Mouse (Mus musculus) hindbrain, embryonic 11.5 days (tissue): ENCODE results near the gene Prcd. TPM values are rescaled to one million over a fixed set of nuclear protein-coding genes. Genes with fewer than 3 reads are reported as not detected.
A peak's percentile ranks its signal among the peaks of the same experiment; 100 is the strongest.
"Not testable (repeated sequence)": the region's sequence is repeated elsewhere in the genome, so short reads cannot be mapped to it uniquely, and the experiment has no call there.

Source experiments
- ATAC-seq: fragments of 200-750 bp; cut with Nextera tagmentation; 2 replicates; pipeline ENCODE4 v1.8.0; 2017; ENCODE audit warnings: mild to moderate bottlenecking, moderate TSS enrichment, moderate library complexity; ENCODE audit not compliant: low FRiP score
- DNase-seq: peaks from one replicate; pipeline ENCODE4 v3.0.0-alpha.2; 2015; ENCODE audit warnings: low spot score
- H3K27ac ChIP-seq: fragments of 300-500 bp; sonication (generic); 2 replicates; pipeline ENCODE4 v1.5.1; 2014; ENCODE audit warnings: mild to moderate bottlenecking, low read depth, low read length
- H3K27me3 ChIP-seq: fragments of 300-500 bp; sonication (generic); 2 replicates; pipeline ENCODE4 v1.6.1; 2014; ENCODE audit warnings: mild to moderate bottlenecking, low read length, moderate library complexity, mixed read lengths; ENCODE audit not compliant: control insufficient read depth, insufficient read depth
- H3K36me3 ChIP-seq: fragments of 300-500 bp; sonication (generic); 2 replicates; pipeline ENCODE4 v1.6.1; 2014; ENCODE audit warnings: mild to moderate bottlenecking, low read length, moderate library complexity, mixed read lengths; ENCODE audit not compliant: control insufficient read depth, insufficient read depth
- H3K4me1 ChIP-seq: fragments of 300-500 bp; sonication (generic); replicated peaks from 2 replicates; pipeline ENCODE4 v1.6.1; 2014; ENCODE audit warnings: low read length, mixed read lengths; ENCODE audit not compliant: control insufficient read depth, insufficient read depth
- H3K4me2 ChIP-seq: fragments of 300-500 bp; sonication (generic); replicated peaks from 2 replicates; pipeline ENCODE4 v1.6.1; 2014; ENCODE audit warnings: mild to moderate bottlenecking, low read depth, low read length
- H3K4me3 ChIP-seq: fragments of 300-500 bp; sonication (generic); 2 replicates; pipeline ENCODE4 v1.5.1; 2014; ENCODE audit warnings: low read depth, low read length
- H3K9ac ChIP-seq: fragments of 300-500 bp; sonication (generic); 2 replicates; pipeline ENCODE4 v1.6.1; 2014; ENCODE audit warnings: low read depth, low read length
- H3K9me3 ChIP-seq: fragments of 300-500 bp; sonication (generic); 2 replicates; pipeline ENCODE4 v1.6.1; 2016; ENCODE audit warnings: low read length; ENCODE audit not compliant: control insufficient read depth
- WGBS: fragments of 180-500 bp; shearing (Covaris S2); extraction: QIAGEN DNeasy Blood & Tissue Kit; methylation state at CpG from one replicate; pipeline ENCODE4 v1.1.7; 2014; 5-methylcytosine and 5-hydroxymethylcytosine counted together
- polyA plus RNA-seq: library from polyadenylated mRNA; unstranded; fragments of >200 nt; fragmentation: Nextera tagmentation; extraction: Ambion mirVana; gene quantifications from 2 replicates; pipeline ENCODE4 v1.2.1, GENCODE M21; 2014

The Prcd gene
- polyA plus RNA-seq, 1 experiment from 2014 or later, result 0.32 TPM

- DNase-seq (no peak), ATAC-seq (no peak; the same call in 1 of the 2 replicates)
- WGBS, result 0% methylated on average over 24 of the region's 24 CpGs
- no peaks in the 10 kb centered on the region for H3K4me1 ChIP-seq
- no peaks in the 10 kb centered on the region; the same call in 1 of the 2 replicates for H3K27me3 ChIP-seq
- H3K4me2 ChIP-seq, result peak overlapping the region; percentile 54
- H3K9me3 ChIP-seq, result no peaks in the 10 kb centered on the region
- H3K9ac ChIP-seq, result peak overlapping the region; percentile 89
- H3K27ac ChIP-seq, result peak overlapping the region; percentile 3; the same call in 1 of the 2 replicates
- peak overlapping the region; percentile 79 for H3K4me3 ChIP-seq
- peaks cover 13% of the 10 kb centered on the region for H3K36me3 ChIP-seq
Measured at GRCm38 (mm10) chr11:116671845-116672434, 18.6 kb downstream of the Prcd start.

- WGBS, result 17% methylated on average over 7 of the region's 7 CpGs
- H3K9ac ChIP-seq, result peak overlapping the region; percentile 89
- H3K36me3 ChIP-seq, result peaks cover 13% of the 10 kb centered on the region
- H3K4me3 ChIP-seq, result peak overlapping the region; percentile 79
- DNase-seq (no peak), ATAC-seq (no peak)
- no peaks in the 10 kb centered on the region for H3K4me1 ChIP-seq
- H3K9me3 ChIP-seq, result no peaks in the 10 kb centered on the region
- no peaks in the 10 kb centered on the region; the same call in 1 of the 2 replicates for H3K27me3 ChIP-seq
- H3K4me2 ChIP-seq, result peak overlapping the region; percentile 54
- H3K27ac ChIP-seq, result no peak overlapping the region
Measured at GRCm38 (mm10) chr11:116672595-116672994, 19.3 kb downstream of the Prcd start.

DNA sequence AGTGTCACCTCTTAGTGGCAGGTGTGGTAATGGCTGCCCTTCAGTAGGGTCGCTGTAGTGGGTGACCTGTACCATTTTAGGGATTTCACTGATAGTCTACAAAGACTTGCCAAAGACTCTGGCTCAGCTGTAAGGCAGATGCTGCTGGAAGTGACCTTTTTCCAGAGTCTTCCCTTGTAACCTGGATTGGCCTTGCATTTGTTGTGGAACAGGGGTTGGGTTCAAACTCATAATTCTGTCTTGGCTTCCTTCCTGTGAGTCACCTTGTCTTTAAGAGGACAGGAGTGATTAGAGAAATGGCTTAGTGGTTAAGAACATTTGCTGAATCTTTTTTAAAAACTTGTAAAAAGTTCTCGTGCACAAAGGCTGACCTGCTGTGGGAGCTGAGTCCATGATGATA, 20.1 kb downstream of the Prcd start:
- WGBS, result 94% methylated on average over 2 of the region's 2 CpGs
- Histone ChIP-seq H3K9me3 (no peaks in the 10 kb centered on the region), H3K4me2 (no peak overlapping the region), H3K4me3 (no peak overlapping the region), H3K36me3 (peaks cover 13% of the 10 kb centered on the region), H3K27me3 (no peaks in the 10 kb centered on the region), H3K4me1 (no peaks in the 10 kb centered on the region), H3K27ac (no peak overlapping the region), H3K9ac (no peak overlapping the region)
- DNase-seq (no peak), ATAC-seq (no peak)

- no peaks in the 10 kb centered on the region for H3K9me3 ChIP-seq
- H3K4me3 ChIP-seq, result no peak overlapping the region
- H3K27ac ChIP-seq, result no peak overlapping the region
- no peaks in the 10 kb centered on the region for H3K4me1 ChIP-seq
- H3K36me3 ChIP-seq, result peaks cover 17% of the 10 kb centered on the region
- DNase-seq (no peak), ATAC-seq (no peak)
- no peak overlapping the region for H3K9ac ChIP-seq
- WGBS, result 87% methylated on average over 7 of the region's 7 CpGs
- H3K4me2 ChIP-seq, result no peak overlapping the region
- no peaks in the 10 kb centered on the region for H3K27me3 ChIP-seq
Measured at GRCm38 (mm10) chr11:116674616-116675379, 21.5 kb downstream of the Prcd start.

GRCm38 (mm10) chr11:116675429-116675828, 22.1 kb downstream of the Prcd start:
- not testable (repeated sequence) for H3K4me3 ChIP-seq, H3K27ac ChIP-seq, H3K9me3 ChIP-seq, ATAC-seq, H3K4me1 ChIP-seq, H3K27me3 ChIP-seq, H3K4me2 ChIP-seq, H3K9ac ChIP-seq, DNase-seq
- WGBS, result 86% methylated on average over 6 of the region's 6 CpGs
- H3K36me3 ChIP-seq, result peaks cover 17% of the 10 kb centered on the region

DNA sequence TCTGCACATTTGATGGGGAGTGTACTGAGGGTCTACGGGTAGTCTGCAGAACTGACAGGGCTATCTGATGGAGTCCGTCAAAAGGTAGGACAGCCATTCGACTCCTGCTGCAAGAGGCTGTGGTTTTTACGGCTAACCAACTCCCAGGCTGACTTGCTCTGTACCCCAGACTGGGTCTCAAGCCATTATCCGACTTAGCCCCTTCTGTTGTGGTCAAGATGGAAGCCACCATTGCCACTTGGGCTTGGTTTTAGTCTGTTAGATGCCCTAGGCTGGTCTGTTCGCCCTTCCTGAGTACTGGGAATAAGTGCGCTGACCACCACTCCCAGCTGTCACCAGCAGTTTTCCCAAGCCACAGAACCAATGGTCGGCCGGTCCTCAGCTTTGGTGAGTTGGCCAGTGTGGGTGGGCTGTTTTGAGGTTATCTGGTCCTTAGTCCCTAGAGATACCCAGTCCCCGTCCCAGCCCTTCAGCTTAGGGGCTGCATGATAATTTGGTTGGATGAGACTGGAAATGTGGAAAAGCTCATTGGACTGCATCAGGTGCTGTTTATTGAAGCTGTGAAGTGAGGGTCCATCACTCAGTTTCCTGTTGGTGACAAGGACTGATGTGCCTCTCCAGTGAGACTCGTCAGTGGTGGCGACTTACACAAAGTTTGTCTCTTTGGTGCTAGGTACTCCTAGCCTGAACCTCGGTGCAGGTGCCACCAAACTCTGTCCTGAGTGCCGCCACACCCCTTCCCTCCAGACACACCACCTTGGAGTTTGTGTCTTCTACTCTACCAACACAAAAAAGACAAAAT, 23.0 kb downstream of the Prcd start:
- Histone ChIP-seq H3K4me2 (no peak overlapping the region), H3K9me3 (no peaks in the 10 kb centered on the region), H3K4me3 (no peak overlapping the region), H3K9ac (no peak overlapping the region), H3K4me1 (no peaks in the 10 kb centered on the region), H3K27ac (no peak overlapping the region), H3K36me3 (peaks cover 17% of the 10 kb centered on the region), H3K27me3 (no peaks in the 10 kb centered on the region)
- ATAC-seq, result no peak
- 93% methylated on average over 14 of the region's 14 CpGs for WGBS
- DNase-seq, result no peak

GRCm38 (mm10) chr11:116677711-116678441, 24.5 kb downstream of the Prcd start:
- peaks cover 17% of the 10 kb centered on the region for H3K36me3 ChIP-seq
- 92% methylated on average over 8 of the region's 8 CpGs for WGBS

GRCm38 (mm10) chr11:116679148-116679547, 25.8 kb downstream of the Prcd start:
- DNase-seq (no peak), ATAC-seq (no peak)
- Histone ChIP-seq H3K4me1 (no peaks in the 10 kb centered on the region), H3K9ac (no peak overlapping the region), H3K4me3 (no peak overlapping the region), H3K4me2 (no peak overlapping the region), H3K9me3 (no peaks in the 10 kb centered on the region), H3K36me3 (peaks cover 15% of the 10 kb centered on the region), H3K27me3 (no peaks in the 10 kb centered on the region), H3K27ac (no peak overlapping the region)
- WGBS, result 97% methylated on average over 6 of the region's 6 CpGs

More at GRCm38 (mm10) chr11:116677711-116678441, 24.5 kb downstream of the Prcd start:
- no peaks in the 10 kb centered on the region for H3K4me1 ChIP-seq
- no peak overlapping the region for H3K9ac ChIP-seq
- H3K9me3 ChIP-seq, result no peaks in the 10 kb centered on the region
- no peak overlapping the region for H3K27ac ChIP-seq
- H3K27me3 ChIP-seq, result no peaks in the 10 kb centered on the region
- ATAC-seq, result no peak
- DNase-seq, result no peak
- H3K4me2 ChIP-seq, result no peak overlapping the region
- no peak overlapping the region for H3K4me3 ChIP-seq
